Mouse (Mus musculus) spleen, adult 2 months (tissue): ENCODE measurements around the gene Sipa1l1. TPM values are rescaled to one million over a fixed set of nuclear protein-coding genes. Genes with fewer than 3 reads are reported as not detected.
"Not testable (repeated sequence)": the region's sequence is repeated elsewhere in the genome, so short reads cannot be mapped to it uniquely, and the experiment has no call there.

ENCODE experiments used
- DNase-seq, 2 experiments: peaks; one replicate each; pipeline versions ENCODE4 v3.0.0 to v3.0.0-alpha.2; 2012 to 2021; ENCODE audit warnings: low spot score in 2 of 2, low read depth in 1 of 2
- H3K27ac ChIP-seq: fragments of 200-500 bp; 2 replicates; pipeline ENCODE4 v1.5.1; 2012; ENCODE audit warnings: low read length, inconsistent platforms; ENCODE audit not compliant: insufficient read depth
- H3K27me3 ChIP-seq: fragments of 200-500 bp; 2 replicates; pipeline ENCODE4 v1.6.1; 2012; ENCODE audit warnings: mild to moderate bottlenecking, moderate library complexity, low read length, inconsistent platforms; ENCODE audit not compliant: control insufficient read depth, insufficient read depth
- H3K36me3 ChIP-seq: fragments of 200-500 bp; 2 replicates; pipeline ENCODE4 v1.6.1; 2012; ENCODE audit warnings: mild to moderate bottlenecking, low read length, inconsistent platforms; ENCODE audit not compliant: control insufficient read depth, insufficient read depth
- H3K4me1 ChIP-seq: fragments of 200-500 bp; 2 replicates; pipeline ENCODE4 v1.6.1; 2011; ENCODE audit warnings: inconsistent platforms; ENCODE audit not compliant: control insufficient read depth, insufficient read depth, insufficient read length
- H3K4me3 ChIP-seq: fragments of 200-500 bp; 2 replicates; pipeline ENCODE4 v1.5.1; 2011; ENCODE audit warnings: mild to moderate bottlenecking, inconsistent platforms; ENCODE audit not compliant: insufficient read depth, insufficient read length; ENCODE audit errors: extremely low read depth
- CTCF ChIP-seq: fragments of 200-500 bp; IDR thresholded peaks from 2 replicates; pipeline ENCODE4 v1.5.1; 2011; ENCODE audit warnings: mild to moderate bottlenecking, inconsistent platforms; ENCODE audit not compliant: insufficient read depth, insufficient read length, insufficient replicate concordance; ENCODE audit errors: extremely low read depth
- POLR2A ChIP-seq: fragments of 200-500 bp; IDR thresholded peaks from 2 replicates; pipeline ENCODE4 v1.6.1; 2011; ENCODE audit warnings: low read depth, low read length, inconsistent platforms
- WGBS: fragments of 180-500 bp; shearing (Covaris S2); methylation state at CpG from one replicate; pipeline ENCODE4 v1.1.7; 2018; 5-methylcytosine and 5-hydroxymethylcytosine counted together
- polyA plus RNA-seq: library from polyadenylated mRNA; depleted of rRNA; stranded (reverse); fragments of >200 nt; gene quantifications from 2 replicates; pipeline ENCODE4 v1.2.3, GENCODE M21; 2012

The Sipa1l1 gene
- polyA plus RNA-seq, 1 experiment = 17.1 TPM

DNA sequence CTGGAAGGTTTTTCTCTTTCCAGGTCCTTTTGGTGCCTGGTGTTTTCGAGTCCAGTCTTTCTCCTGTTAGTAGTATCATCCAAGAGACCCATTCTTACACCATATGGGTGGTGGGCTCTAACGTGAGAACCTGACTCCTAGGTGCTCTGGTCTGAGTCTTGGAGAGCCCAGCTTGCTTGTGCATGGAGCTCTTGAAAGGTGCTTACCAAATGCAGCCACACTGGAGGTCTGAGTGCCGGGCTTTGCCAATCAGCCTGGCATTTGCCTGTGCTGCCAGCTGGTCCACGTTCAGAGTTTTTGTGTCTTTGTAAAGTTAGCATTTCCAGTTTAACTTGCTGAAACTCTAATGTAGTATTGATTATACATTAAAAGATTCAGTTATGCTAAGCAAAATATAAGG lies 9.5 kb downstream of the Sipa1l1 start:
- no peak for DNase-seq
- peaks cover 5% of the 10 kb centered on the region; the same call in 1 of the 2 replicates for H3K4me1 ChIP-seq

DNA sequence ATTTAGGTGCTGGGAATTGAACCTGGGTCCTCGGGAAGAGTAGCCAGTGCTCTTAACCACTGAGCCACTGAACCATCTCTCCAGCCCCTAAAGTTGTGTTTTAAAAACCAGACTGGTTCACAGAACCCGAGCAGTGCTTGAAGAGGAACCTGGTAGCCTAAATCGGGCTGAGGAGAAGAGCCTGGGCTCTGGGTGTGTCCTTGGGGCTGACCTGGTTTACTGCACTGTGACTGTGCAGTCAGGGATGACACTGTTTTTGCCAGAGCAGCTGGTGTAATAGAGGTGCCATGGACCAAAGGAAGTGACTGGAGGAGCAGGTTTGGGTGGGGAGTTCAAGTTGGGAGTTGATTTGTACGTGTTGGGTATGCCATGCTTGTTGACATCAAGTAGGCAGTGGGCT lies 10.5 kb downstream of the Sipa1l1 start:
- Histone ChIP-seq H3K36me3 (peaks cover 1% of the 10 kb centered on the region; the same call in 1 of the 2 replicates), H3K4me1 (peaks cover 5% of the 10 kb centered on the region; the same call in 1 of the 2 replicates), H3K27me3 (no peaks in the 10 kb centered on the region), H3K4me3 (no peak overlapping the region), H3K27ac (no peak overlapping the region)
- 46% methylated on average over 4 of the region's 4 CpGs for WGBS
- TF ChIP-seq CTCF (no peak), POLR2A (no peak)
- DNase-seq = peak in 1 of 2 experiments; percentile 26

More for the DNA sequence above, 9.5 kb downstream of the Sipa1l1 start:
- H3K27me3 ChIP-seq = no peaks in the 10 kb centered on the region
- H3K4me3 ChIP-seq = no peak overlapping the region
- peaks cover 1% of the 10 kb centered on the region; the same call in 1 of the 2 replicates for H3K36me3 ChIP-seq
- WGBS = 85% methylated on average over 4 of the region's 4 CpGs
- TF ChIP-seq POLR2A (no peak), CTCF (no peak)
- no peak overlapping the region for H3K27ac ChIP-seq

DNA sequence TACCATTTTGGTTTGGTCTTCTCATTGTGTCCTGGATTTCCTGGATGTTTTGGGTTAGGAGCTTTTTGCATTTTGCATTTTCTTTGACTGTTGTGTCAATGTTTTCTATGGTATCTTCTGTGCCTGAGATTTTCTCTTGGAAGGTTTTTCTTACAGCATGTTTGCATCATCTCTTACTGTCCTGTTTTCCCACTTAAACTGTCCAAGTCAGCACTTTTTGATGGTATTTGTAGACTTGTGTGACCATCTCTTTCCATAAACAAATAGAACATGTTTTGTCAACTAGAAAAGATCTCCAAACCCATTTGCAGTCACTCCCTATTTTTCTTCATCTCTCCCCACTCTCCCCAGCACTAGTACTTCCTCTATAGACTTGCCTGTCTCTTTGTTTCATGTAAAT lies 17.0 kb downstream of the Sipa1l1 start:
- not testable (repeated sequence) for H3K36me3 ChIP-seq, H3K4me3 ChIP-seq, H3K27me3 ChIP-seq, DNase-seq, H3K27ac ChIP-seq
- H3K4me1 ChIP-seq = peaks cover 19% of the 10 kb centered on the region; the same call in 1 of the 2 replicates

DNA sequence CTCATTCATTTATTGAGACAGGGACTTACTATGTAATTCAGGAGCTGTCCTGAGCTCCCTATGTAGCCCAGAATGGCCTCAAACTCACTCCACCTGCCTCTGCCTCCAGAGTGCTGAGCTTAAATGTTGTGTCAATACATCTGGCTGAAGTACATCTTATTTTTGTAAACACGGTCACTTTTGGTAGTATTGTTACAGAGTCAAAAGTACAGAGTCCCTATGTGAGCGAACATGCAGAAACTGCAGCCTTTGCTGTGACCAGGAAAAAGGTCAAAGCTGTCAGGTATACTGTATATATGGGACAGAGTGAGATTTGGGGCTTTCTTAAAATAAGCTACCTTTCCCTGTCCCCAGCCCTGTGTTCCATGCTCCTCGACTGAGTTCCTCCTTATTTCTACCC lies 17.6 kb downstream of the Sipa1l1 start:
- Histone ChIP-seq H3K4me3 (no peak overlapping the region), H3K36me3 (peaks cover 1% of the 10 kb centered on the region; the same call in 1 of the 2 replicates), H3K27me3 (no peaks in the 10 kb centered on the region), H3K27ac (no peak overlapping the region), H3K4me1 (peaks cover 19% of the 10 kb centered on the region; the same call in 1 of the 2 replicates)
- no peak for DNase-seq
- 68% methylated on average over 3 of the region's 3 CpGs for WGBS
- TF ChIP-seq POLR2A = no peak
- no peak for TF ChIP-seq CTCF

DNA sequence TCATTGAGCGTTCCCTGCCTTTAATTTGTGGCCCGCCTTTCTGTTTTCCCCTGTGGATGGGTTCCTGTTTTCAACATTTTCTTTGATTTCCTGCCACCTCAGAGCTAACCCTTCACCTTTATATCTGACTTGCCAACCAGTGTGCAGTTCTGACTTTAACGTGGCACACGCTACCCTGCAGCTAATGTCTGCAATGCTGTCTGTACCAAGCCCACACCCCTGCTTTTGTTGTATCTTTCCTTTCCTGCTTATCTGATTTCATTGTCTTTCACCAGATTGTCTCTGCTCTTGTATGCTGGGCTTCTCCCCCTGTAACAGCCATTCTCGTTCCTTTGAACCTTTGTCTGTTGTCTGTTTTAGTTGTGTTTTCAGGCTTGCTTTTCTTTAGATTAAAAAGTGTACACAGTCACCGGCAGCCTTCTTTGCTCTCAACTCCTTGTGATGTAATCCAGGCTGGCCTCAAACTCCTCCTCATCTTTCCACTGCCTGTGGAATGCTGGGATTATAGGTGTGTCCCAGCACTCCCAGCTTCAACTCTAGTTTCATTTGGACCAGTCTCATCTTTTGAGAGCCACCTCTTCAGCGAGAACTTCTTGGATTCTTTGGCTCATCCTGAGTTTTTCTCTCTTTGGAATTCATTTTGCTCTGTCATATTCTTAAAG lies 18.2 kb downstream of the Sipa1l1 start:
- no peak for DNase-seq
- no peak overlapping the region for H3K4me3 ChIP-seq
- H3K27ac ChIP-seq = no peak overlapping the region
- no peaks in the 10 kb centered on the region for H3K36me3 ChIP-seq
- peaks cover 19% of the 10 kb centered on the region; the same call in 1 of the 2 replicates for H3K4me1 ChIP-seq
- no peaks in the 10 kb centered on the region for H3K27me3 ChIP-seq
- TF ChIP-seq CTCF (no peak), POLR2A (no peak)
- 59% methylated on average over 7 of the region's 7 CpGs for whole genome bisulfite sequencing

DNA sequence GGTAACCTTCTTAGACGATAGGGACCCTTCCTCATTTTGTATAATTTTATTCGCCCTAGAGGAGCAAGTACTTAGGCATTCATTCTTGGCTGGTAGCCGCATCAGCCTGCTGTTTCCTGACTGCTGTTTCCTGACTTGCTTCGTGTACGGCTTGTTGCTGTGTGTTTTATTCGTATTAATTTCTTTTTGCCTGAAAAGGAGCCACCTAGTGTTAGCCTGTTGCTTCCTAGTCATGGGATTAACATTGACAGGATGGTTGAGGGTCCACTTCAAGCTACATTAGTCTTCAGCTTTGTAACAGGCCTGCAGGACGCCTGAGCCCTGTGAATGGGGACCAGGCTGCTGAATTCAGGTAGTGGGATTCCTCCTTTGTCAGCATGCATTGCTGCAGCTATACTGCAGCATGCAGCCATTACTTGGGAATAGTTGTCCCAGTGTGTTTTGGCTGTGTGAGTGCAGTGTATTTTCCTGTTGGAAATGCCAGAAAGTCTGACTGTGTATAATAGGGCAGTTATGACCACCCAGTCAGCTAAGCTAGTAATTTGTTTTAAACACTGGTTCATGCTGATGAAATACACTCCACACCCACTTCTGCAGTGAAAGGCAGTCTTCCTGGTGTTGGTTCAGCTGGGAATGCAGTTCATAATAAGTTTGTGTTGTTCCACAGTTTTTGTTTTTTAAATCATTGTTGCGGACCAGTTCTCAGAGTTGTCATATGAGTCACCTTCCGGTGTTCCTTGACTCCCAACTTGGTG lies 19.4 kb downstream of the Sipa1l1 start:
- H3K27ac ChIP-seq = no peak overlapping the region
- H3K27me3 ChIP-seq = no peaks in the 10 kb centered on the region
- TF ChIP-seq POLR2A (no peak), CTCF (no peak)
- H3K4me3 ChIP-seq = no peak overlapping the region
- 46% methylated on average over 9 of the region's 9 CpGs for WGBS
- H3K4me1 ChIP-seq = peaks cover 19% of the 10 kb centered on the region; the same call in 1 of the 2 replicates
- no peak for DNase-seq
- H3K36me3 ChIP-seq = no peaks in the 10 kb centered on the region
